Mouse (Mus musculus) liver, embryonic 14.5 days (tissue): Measurements from ENCODE around the gene Ak6.
A peak's percentile ranks its signal among the peaks of the same experiment; 100 is the strongest.

Experiments used
- CTCF ChIP-seq: IDR thresholded peaks from 2 replicates; pipeline ENCODE4 v1.5.1; 2016; ENCODE audit warnings: antibody characterized with exemption, low read depth, control low read depth
- EP300 ChIP-seq: IDR thresholded peaks from 2 replicates; pipeline ENCODE4 v1.6.1; 2016; ENCODE audit warnings: antibody characterized with exemption, low read depth

GRCm38 (mm10) chr13:100607756-100608155 lies 43.0 kb upstream of the Ak6 start:
- TF ChIP-seq CTCF (peak; percentile 65), EP300 (no peak)
